Mouse (Mus musculus): ENCODE measurements around the gene Hoxd13. TPM values are rescaled to one million over a fixed set of nuclear protein-coding genes. Genes with fewer than 3 reads are reported as not detected.

Gene Hoxd13
- polyA plus RNA-seq, 1 experiment from 2014 or later: not detected

DNA sequence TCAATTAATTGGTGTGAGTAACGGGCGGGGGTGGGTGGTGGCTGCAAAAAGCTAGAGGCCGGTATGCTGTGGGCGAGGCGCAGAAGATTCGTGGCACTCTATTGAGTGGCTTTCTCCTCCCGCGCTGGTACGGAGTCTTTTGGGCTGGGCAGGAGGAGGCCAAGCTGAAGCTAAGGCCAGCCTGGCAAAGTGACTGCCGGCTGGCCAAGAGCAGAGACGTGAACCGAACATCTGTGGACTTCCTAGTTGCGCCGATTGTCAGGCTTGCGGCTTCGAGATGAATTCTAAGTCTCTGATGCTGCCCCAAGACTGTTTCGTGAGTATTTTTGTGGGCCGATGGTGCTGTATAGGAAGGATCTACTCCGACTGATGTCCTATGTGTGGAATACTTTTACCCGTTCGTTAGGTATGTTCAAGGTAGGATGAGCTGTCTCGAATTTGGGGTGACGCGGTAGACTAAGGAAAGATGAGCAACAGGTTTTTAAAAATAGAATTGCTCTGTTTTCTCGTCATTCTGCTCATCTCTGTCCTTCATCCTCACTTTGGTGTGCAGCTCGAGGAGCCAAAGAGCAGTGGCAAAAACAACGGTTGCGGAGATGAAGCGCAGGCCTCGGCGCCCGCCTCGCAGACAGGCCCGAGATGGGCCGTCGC lies 794 bp upstream of the Hoxd13 start:
- no peak overlapping the region for H3K4me2 ChIP-seq (replicated peaks)
- ATAC-seq (ENCODE audit: low FRiP score): no peak
- H3K4me1 ChIP-seq: peaks cover 10% of the 10 kb centered on the region
- H3K27ac ChIP-seq: no peak overlapping the region
- no peaks in the 10 kb centered on the region for H3K36me3 ChIP-seq
- no peaks in the 10 kb centered on the region for H3K9me3 ChIP-seq (replicated peaks)
- H3K27me3 ChIP-seq: peaks cover 96% of the 10 kb centered on the region
- WGBS: 1% methylated on average over 36 of the region's 36 CpGs
- H3K9ac ChIP-seq: no peak overlapping the region
- 0 out of 2 replicates have a peak overlapping the region, but pooled peaks have one; percentile 27 for H3K4me3 ChIP-seq

DNA sequence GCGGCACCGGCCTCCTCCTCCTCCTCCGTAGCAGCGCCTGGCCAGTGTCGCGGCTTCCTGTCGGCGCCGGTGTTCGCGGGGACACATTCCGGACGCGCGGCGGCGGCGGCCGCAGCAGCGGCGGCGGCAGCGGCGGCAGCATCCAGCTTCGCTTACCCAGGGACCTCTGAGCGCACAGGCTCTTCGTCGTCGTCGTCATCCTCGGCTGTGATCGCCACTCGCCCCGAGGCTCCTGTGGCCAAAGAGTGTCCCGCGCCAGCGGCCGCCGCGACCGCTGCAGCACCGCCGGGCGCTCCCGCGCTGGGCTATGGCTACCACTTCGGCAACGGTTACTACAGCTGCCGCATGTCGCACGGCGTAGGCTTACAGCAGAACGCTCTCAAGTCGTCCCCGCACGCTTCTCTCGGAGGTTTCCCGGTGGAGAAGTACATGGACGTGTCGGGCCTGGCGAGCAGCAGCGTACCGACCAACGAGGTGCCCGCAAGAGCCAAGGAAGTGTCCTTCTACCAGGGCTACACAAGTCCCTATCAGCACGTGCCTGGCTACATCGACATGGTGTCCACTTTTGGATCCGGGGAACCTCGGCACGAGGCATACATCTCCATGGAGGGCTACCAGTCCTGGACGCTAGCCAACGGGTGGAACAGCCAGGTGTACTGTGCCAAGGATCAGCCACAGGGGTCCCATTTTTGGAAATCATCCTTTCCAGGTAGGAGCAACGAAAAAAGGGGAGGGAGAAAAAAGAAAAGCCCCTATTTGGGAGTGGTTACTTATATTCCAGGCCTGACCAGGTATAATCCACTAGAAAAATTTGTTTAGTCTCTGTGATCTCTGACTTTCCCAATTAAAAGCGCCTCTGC lies 490 bp downstream of the Hoxd13 start:
- H3K4me2 ChIP-seq (replicated peaks): peak overlapping the region; percentile 47
- H3K27ac ChIP-seq: no peak overlapping the region
- under 1% methylated on average over 72 of the region's 74 CpGs for WGBS
- H3K4me3 ChIP-seq: peak overlapping the region; percentile 27
- peaks cover 96% of the 10 kb centered on the region for H3K27me3 ChIP-seq
- H3K9ac ChIP-seq: 0 out of 2 replicates have a peak overlapping the region, but pooled peaks have one; percentile 13
- ATAC-seq (ENCODE audit: low FRiP score): 0 out of 2 replicates have a peak, but pooled peaks have one; percentile 40
- peaks cover 15% of the 10 kb centered on the region for H3K4me1 ChIP-seq
- no peaks in the 10 kb centered on the region for H3K9me3 ChIP-seq (replicated peaks)
- no peaks in the 10 kb centered on the region for H3K36me3 ChIP-seq

DNA sequence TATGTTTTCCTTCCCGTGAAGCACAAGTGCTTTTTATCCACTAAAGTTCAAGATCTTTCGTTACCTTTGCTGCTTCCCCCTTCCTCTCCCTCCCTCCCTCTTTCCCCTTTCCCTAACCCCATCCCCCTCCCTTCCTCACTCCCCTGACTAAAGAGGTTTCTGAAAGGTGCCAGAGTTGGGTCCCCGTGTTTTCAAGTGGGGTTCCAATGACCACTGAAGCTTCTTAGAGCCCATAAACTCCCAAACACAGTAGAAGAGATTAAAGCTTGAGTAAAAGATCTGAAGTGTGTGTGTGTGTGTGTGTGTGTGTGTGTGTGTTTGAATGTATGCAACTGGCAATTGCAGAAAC lies 1.1 kb downstream of the Hoxd13 start:
- ATAC-seq (ENCODE audit: low FRiP score): no peak
- 2% methylated on average over 3 of the region's 3 CpGs for WGBS

DNA sequence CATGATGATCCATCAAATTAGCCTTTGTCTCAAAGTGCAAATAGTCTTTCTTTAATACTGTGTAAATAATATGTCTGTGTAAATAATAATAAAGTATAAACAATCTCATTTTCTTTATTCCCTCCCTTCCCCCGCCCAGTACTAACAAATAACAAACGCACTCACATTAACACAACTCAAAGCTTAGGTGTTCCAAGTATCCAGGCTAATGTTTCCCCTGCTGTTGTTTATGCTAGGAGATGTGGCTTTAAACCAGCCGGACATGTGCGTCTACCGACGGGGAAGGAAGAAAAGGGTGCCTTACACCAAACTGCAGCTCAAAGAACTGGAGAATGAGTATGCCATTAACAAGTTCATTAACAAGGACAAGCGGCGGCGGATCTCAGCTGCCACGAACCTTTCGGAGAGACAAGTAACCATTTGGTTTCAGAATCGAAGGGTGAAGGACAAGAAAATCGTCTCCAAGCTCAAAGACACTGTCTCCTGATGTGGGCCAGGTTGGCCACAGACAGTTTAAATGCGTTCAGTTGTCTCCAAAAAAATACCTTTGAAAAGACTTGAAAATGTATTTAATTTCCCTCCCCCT lies 1.6 kb downstream of the Hoxd13 start:
- 2% methylated on average over 14 of the region's 14 CpGs for WGBS
- Histone ChIP-seq H3K27me3 (peaks cover 96% of the 10 kb centered on the region), H3K4me2 (replicated peaks) (no peak overlapping the region), H3K4me1 (peaks cover 15% of the 10 kb centered on the region), H3K27ac (no peak overlapping the region), H3K9me3 (replicated peaks) (no peaks in the 10 kb centered on the region), H3K36me3 (no peaks in the 10 kb centered on the region), H3K9ac (no peak overlapping the region), H3K4me3 (no peak overlapping the region)
- no peak for ATAC-seq (ENCODE audit: low FRiP score)

More for the DNA sequence above, 1.1 kb downstream of the Hoxd13 start:
- no peak overlapping the region for H3K9ac ChIP-seq
- no peak overlapping the region for H3K4me2 ChIP-seq (replicated peaks)
- no peak overlapping the region for H3K27ac ChIP-seq
- no peak overlapping the region for H3K4me3 ChIP-seq
- peaks cover 96% of the 10 kb centered on the region for H3K27me3 ChIP-seq
- no peaks in the 10 kb centered on the region for H3K9me3 ChIP-seq (replicated peaks)
- no peaks in the 10 kb centered on the region for H3K36me3 ChIP-seq
- H3K4me1 ChIP-seq: peaks cover 15% of the 10 kb centered on the region

DNA sequence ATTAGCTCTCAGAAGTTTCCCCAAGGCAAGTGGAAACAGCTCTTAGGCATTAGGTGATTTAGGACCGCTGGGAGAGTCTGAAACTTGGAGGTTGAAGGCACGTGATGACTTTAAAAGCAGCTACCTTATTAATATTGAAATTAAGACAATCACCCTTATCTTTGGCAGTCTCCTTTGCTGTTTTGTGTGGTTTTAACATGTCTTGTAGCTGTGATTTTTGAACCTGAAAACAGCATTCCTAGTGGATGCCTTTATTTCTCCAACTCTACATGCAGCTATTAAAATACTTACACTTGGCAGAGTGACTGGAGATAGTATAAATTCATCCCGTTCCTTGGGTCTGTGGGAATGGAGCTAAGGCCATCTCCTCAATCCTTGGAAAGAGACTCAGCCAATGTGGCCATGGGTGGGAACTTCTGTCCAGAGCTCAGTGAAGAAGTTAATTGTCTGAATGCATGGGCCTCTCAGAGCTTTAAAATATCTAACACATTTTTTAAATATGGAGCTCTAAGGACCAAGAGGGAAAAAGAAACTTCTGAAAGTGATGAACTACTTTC lies 2.6 kb downstream of the Hoxd13 start:
- WGBS: under 1% methylated on average over 3 of the region's 3 CpGs
- no peak overlapping the region for H3K27ac ChIP-seq
- no peak for ATAC-seq (ENCODE audit: low FRiP score)

DNA sequence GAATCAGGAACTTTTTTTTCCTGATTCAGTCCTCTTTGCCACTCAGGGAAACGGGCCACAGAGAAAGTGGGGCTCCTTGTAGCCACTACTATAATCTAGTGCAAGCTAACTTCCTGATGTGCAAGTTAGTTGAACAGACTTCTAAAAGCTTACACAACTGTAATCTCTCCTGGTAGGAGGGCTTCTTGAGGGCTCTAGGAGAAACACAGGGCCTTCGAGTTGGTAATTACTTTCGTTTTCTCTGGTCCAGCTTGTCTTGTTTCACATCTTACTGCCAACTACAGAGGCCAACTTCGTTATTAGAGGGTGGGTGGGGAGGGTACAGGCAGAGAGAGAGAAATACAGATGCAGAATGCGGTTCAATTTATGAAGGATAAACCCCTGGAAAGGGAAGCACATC lies 3.7 kb downstream of the Hoxd13 start:
- no peaks in the 10 kb centered on the region for H3K9me3 ChIP-seq (replicated peaks)
- H3K4me2 ChIP-seq (replicated peaks): no peak overlapping the region
- H3K4me3 ChIP-seq: no peak overlapping the region
- peaks cover 15% of the 10 kb centered on the region for H3K4me1 ChIP-seq
- H3K27me3 ChIP-seq: peaks cover 98% of the 10 kb centered on the region
- H3K9ac ChIP-seq: no peak overlapping the region
- no peaks in the 10 kb centered on the region for H3K36me3 ChIP-seq
- WGBS: 4% methylated on average over 5 of the region's 5 CpGs
- ATAC-seq (ENCODE audit: low FRiP score): no peak
- no peak overlapping the region for H3K27ac ChIP-seq

More for the DNA sequence above, 2.6 kb downstream of the Hoxd13 start:
- no peaks in the 10 kb centered on the region for H3K9me3 ChIP-seq (replicated peaks)
- H3K27me3 ChIP-seq: peaks cover 97% of the 10 kb centered on the region
- H3K4me2 ChIP-seq (replicated peaks): no peak overlapping the region
- peaks cover 15% of the 10 kb centered on the region for H3K4me1 ChIP-seq
- no peak overlapping the region for H3K9ac ChIP-seq
- H3K36me3 ChIP-seq: no peaks in the 10 kb centered on the region
- H3K4me3 ChIP-seq: no peak overlapping the region

DNA sequence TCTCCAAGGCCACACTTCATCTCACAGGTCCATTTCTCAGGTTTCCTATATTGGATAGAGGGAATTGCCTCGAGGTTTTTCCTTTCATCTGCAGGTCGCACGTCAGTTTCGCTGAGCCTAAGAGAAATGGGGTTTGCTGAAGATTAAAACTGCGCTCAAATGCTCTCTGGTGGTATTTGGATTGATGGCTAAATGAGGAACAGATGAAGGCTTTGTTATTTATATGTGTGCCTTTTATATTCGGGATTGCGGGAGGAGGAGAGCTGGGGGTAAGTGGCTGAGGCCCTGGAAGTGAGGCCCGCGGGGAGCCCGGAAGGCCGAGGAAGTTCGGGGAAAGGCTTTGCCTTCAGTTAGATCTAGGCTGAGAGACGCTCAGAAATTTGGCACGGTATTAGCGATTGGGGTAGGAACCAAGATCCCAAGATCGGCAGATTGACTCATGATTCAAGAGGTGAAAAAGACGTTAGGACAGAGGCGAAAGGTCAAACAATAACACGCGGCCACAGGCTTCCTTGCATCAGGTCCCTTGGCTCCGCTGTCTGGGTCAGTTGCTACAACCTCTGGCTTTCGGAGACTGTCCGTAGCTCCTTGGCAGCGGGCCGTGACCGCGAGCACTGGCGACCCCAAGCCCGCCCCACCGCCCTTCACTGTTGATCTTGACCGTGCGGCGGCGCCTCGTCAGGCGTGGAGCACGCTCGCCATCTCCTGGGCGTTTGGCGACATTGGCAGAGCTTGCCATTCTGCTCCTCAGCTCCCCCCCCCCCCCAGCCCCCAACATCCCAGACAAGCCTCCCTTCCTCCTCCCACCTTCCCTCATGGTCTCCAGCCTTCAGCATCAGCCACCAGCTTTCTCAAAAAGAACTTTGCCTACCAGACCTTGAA lies 4.6 kb downstream of the Hoxd13 start:
- WGBS: under 1% methylated on average over 40 of the region's 40 CpGs
- Histone ChIP-seq H3K27me3 (peaks cover 98% of the 10 kb centered on the region), H3K36me3 (no peaks in the 10 kb centered on the region), H3K9me3 (replicated peaks) (no peaks in the 10 kb centered on the region), H3K4me3 (peak overlapping the region; percentile 19), H3K27ac (no peak overlapping the region), H3K4me2 (replicated peaks) (peak overlapping the region; percentile 44), H3K4me1 (peaks cover 13% of the 10 kb centered on the region), H3K9ac (no peak overlapping the region)
- ATAC-seq (ENCODE audit: low FRiP score): peak; percentile 52; the same call in 1 of the 2 replicates

DNA sequence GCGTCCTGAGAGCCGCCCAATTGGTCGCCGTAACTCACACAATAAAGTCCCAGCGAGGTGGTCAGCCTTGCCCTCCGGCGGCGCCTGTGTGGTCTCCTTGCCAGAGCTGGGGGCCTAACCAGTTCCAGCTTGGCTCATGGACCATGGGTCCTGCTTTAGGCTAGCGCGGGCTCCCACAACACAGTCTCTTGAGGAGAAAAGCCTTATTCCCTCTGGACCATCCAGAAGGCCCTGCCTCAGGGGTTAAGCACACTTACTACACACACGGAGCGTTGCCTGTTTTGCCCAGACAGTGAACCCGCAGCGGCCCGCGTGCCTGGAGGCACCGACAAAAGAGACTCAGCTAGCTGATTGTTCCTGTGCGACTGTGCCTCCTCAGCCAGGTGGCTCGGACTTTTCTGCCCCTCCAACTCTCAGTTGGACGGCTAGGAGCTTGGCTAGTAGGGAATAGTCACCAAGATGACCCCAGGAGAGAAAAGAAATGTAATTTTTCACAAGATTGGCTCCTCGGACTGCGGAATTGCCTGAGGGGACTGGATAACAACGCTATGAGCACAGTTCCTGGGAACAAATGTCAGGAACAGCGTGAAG lies 5.8 kb downstream of the Hoxd13 start:
- peaks cover 4% of the 10 kb centered on the region; the same call in 1 of the 2 replicates for H3K4me1 ChIP-seq
- H3K27me3 ChIP-seq: peaks cover 98% of the 10 kb centered on the region
- 1% methylated on average over 24 of the region's 24 CpGs for WGBS
- no peaks in the 10 kb centered on the region for H3K9me3 ChIP-seq (replicated peaks)
- H3K36me3 ChIP-seq: no peaks in the 10 kb centered on the region
- no peak overlapping the region for H3K4me2 ChIP-seq (replicated peaks)
- H3K9ac ChIP-seq: no peak overlapping the region
- no peak overlapping the region for H3K4me3 ChIP-seq
- H3K27ac ChIP-seq: no peak overlapping the region
- ATAC-seq (ENCODE audit: low FRiP score): no peak

DNA sequence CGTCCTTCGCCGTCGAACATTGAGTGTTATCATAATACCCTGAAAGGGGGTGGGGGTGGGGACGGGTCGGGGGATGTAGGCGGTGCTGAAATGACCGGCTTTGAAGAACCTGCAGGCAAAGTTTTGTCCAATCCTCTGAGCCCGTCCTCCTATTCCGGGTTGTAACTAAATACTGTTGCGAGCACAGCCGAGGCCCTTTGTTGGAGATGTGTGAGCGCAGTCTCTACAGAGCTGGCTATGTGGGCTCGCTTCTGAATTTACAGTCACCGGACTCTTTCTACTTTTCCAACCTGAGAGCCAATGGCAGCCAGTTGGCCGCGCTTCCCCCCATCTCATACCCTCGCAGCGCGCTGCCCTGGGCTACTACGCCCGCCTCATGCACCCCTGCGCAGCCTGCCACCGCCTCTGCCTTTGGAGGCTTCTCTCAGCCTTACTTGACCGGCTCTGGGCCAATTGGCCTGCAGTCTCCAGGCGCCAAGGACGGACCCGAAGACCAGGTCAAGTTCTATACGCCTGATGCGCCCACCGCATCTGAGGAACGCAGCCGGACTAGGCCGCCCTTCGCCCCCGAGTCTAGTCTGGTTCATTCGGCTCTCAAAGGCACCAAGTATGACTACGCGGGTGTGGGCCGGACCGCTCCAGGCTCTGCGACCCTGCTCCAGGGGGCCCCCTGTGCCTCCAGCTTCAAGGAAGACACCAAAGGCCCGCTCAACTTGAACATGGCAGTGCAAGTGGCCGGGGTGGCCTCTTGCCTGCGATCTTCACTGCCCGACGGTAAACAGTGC lies 7.0 kb downstream of the Hoxd13 start, which contains the start of gene Hoxd12:
TSS of gene Hoxd12 (plus strand) at position 133 of the 785 bp plus-strand sequence.
- Histone ChIP-seq H3K9ac (no peak within 1 kb of the TSS), H3K4me2 (replicated peaks) (no peak within 1 kb of the TSS), H3K27ac (no peak within 1 kb of the TSS), H3K4me3 (no peak within 1 kb of the TSS), H3K36me3 (no peaks in the 10 kb centered on the region), H3K9me3 (replicated peaks) (no peaks in the 10 kb centered on the region), H3K4me1 (peaks cover 4% of the 10 kb centered on the region; the same call in 1 of the 2 replicates), H3K27me3 (peaks cover 98% of the 10 kb centered on the region)
- no peak for ATAC-seq (ENCODE audit: low FRiP score)
- 2% methylated on average over 47 of the region's 47 CpGs for WGBS

DNA sequence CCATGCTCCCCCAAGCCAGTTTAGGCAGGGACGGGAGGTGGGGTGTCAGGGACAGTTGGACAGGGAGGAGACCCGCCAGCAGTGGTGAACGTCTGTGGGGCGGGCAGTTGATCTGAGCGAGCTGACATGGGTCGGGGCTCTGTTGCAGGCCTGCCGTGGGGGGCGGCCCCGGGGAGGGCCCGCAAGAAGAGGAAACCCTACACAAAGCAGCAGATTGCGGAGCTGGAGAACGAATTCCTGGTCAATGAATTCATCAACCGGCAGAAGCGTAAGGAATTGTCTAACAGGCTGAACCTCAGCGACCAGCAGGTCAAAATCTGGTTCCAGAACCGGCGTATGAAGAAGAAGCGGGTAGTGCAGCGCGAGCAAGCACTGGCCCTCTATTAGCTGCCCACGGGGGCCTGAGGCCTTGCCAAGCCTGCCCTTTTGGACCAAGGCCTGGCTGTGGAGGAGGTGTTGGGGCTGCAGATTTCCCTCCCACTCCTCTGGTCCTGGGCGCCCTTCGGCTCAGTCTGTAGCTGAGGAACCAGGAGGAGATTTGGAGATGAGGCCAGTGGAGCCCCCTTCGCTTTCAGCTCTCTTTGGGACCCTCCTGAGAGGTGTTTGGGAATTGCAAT lies 7.7 kb downstream of the Hoxd13 start:
- Histone ChIP-seq H3K9me3 (replicated peaks) (no peaks in the 10 kb centered on the region), H3K9ac (no peak overlapping the region), H3K4me1 (peaks cover 4% of the 10 kb centered on the region; the same call in 1 of the 2 replicates), H3K4me3 (no peak overlapping the region), H3K27me3 (peaks cover 100% of the 10 kb centered on the region), H3K4me2 (replicated peaks) (no peak overlapping the region), H3K27ac (no peak overlapping the region), H3K36me3 (no peaks in the 10 kb centered on the region)
- 5% methylated on average over 23 of the region's 24 CpGs for WGBS
- ATAC-seq (ENCODE audit: low FRiP score): no peak

All from hindbrain, embryonic 12.5 days (tissue).